Mouse (Mus musculus) testis, adult 2 months (tissue): ENCODE data around the gene Rbm45.

Experiments
- CTCF ChIP-seq: fragments of 200-500 bp; IDR thresholded peaks from 2 replicates; pipeline ENCODE4 v1.5.1; 2012; ENCODE audit warnings: low read depth, mild to moderate bottlenecking, inconsistent platforms, low read length, moderate library complexity; ENCODE audit not compliant: control insufficient read depth, insufficient read depth, insufficient replicate concordance
- POLR2A ChIP-seq: fragments of 200-500 bp; IDR thresholded peaks from 2 replicates; pipeline ENCODE4 v1.6.1; 2012; ENCODE audit warnings: low read depth, mild to moderate bottlenecking, inconsistent platforms, low read length, moderate library complexity; ENCODE audit not compliant: control insufficient read depth

DNA sequence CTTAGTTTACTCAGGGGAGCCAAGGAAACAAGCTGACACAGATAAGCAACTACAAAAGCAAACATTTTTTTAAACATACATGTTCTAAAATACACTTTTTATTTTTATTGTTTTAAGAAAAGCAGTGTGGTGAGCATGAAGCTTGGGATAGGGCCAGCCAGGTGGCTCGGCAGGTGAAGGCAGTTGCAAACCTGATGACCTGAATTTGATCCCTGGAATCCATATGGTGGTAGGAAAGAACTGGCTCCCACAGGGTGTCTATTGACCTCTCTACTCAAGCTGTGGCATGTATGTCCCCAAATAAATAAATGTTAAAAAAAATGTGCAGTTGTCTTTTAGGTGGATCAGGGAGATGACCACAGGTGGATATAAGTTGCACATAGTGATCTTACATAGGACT is 39.7 kb downstream of the Rbm45 start:
- TF ChIP-seq CTCF = no peak
- TF ChIP-seq POLR2A = no peak
